Mouse (Mus musculus): ENCODE data around the gene Tenm3. TPM values are rescaled to one million over a fixed set of nuclear protein-coding genes. Genes with fewer than 3 reads are reported as not detected.

Tenm3 gene
- polyA plus RNA-seq, 1 experiment from 2014 or later: 48.6 TPM

DNA sequence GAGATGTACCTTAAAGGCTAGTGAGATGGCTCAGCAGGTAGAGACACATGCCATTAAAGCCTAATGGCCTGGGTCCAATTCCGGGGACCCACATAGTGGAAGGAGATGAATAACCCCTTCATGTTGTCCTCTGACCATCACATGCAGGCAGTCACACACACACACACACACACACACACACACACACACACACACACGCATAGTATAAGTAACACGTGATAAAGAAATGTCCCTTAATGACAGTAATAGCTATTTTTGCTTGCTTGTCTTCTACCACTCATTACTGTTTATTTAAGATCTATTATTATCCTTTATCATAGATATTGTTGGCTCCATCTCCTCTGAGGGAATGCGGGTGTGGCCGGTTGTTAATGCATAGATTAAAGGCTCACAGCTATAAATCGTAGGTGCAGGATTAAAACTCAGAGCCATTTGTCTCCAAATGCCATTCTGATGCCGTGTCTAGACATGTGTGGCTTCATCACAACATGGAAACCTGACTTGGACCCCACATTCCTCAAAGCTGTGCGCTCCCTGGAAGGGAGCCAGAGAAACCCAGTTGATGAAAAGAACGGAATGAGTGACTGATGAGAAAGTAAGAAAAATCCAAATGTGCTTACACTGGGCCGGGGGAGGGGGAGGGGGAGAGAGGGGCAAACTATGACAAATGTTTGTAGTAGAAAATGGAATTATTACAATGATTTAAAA lies 239.4 kb downstream of the Tenm3 start:
- DNase-seq (ENCODE audit: low spot score): peak; percentile 80
- WGBS: 75% methylated on average over 10 of the region's 10 CpGs

DNA sequence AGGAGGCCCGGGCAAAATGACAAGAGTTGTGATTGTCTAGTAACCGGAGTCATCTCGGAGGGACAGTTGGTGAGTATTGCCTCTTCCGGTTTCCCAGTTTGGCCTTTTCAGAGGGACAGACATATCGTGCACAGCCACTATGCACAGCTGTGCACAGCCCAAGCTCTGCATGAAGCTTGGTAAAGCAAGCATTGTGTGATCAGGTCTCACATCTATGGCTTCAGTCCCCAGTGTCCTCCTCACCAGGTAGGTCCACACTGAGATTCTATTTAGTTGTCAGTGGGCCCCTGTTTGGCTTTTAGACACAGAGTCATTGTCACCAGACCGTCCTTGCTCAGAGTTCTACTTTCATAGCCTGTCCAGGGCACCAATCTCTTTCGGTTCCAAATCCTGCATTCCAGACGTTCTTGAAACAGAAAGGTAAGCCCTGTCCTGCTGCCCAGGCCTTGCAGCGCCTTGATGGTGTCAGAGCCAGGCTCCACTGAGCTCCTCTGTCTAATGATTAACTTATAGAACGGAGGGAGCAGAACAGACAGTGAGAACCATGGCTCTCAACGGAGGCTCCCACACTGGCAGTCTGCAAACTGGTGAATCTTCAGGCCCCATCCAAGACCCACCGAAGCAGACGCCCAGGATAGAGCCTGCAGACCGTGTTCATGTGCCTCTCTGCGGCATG lies 240.4 kb downstream of the Tenm3 start:
- WGBS: 85% methylated on average over 15 of the region's 15 CpGs
- no peak for ATAC-seq (ENCODE audit: low read depth)

More for the DNA sequence above, 239.4 kb downstream of the Tenm3 start:
- H3K9me3 ChIP-seq (ENCODE audit: control insufficient read depth, low read length): no peaks in the 10 kb centered on the region
- no peak overlapping the region for H3K4me2 ChIP-seq (ENCODE audit: low read depth, low read length)
- ATAC-seq (ENCODE audit: low read depth): no peak
- no peak overlapping the region for H3K4me3 ChIP-seq (ENCODE audit: low read depth, low read length)
- no peaks in the 10 kb centered on the region for H3K36me3 ChIP-seq (ENCODE audit: control insufficient read depth, insufficient read depth, low read length)
- H3K9ac ChIP-seq (ENCODE audit: low read depth, low read length): no peak overlapping the region
- no peak overlapping the region for H3K27ac ChIP-seq (replicated peaks; ENCODE audit: low read depth, low read length)
- H3K27me3 ChIP-seq (replicated peaks; ENCODE audit: control insufficient read depth, insufficient read depth, low read length): no peaks in the 10 kb centered on the region
- peaks cover 6% of the 10 kb centered on the region; the same call in 1 of the 2 replicates for H3K4me1 ChIP-seq (ENCODE audit: control insufficient read depth, insufficient read depth, low read length)

DNA sequence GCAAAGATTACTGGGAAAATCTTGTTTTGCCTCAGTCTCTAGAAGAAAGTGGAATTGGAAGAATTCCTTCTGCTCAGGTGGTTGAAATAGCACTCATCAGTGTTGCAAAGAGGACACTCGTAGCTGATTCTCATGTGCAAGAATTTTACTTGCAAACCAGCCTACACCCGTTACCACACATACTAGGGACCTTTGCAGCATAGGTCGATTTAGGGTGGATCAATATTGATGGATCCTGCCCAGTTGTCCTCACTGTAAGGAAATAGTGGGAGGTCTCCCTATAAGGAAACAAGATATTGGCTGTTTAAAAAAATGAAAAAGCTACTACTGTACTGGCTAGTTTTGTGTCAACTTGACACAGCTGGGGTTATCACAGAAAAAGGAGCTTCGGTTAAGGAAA lies 242.1 kb downstream of the Tenm3 start:
- WGBS: 82% methylated on average over 4 of the region's 4 CpGs
- Histone ChIP-seq H3K9ac (ENCODE audit: low read depth, low read length) (no peak overlapping the region), H3K4me3 (ENCODE audit: low read depth, low read length) (no peak overlapping the region), H3K27ac (replicated peaks; ENCODE audit: low read depth, low read length) (no peak overlapping the region), H3K4me2 (ENCODE audit: low read depth, low read length) (no peak overlapping the region), H3K36me3 (ENCODE audit: control insufficient read depth, insufficient read depth, low read length) (no peaks in the 10 kb centered on the region), H3K27me3 (replicated peaks; ENCODE audit: control insufficient read depth, insufficient read depth, low read length) (no peaks in the 10 kb centered on the region), H3K9me3 (ENCODE audit: control insufficient read depth, low read length) (no peaks in the 10 kb centered on the region), H3K4me1 (ENCODE audit: control insufficient read depth, insufficient read depth, low read length) (peaks cover 16% of the 10 kb centered on the region; the same call in 1 of the 2 replicates)
- DNase-seq (ENCODE audit: low spot score) (no peak), ATAC-seq (ENCODE audit: low read depth) (no peak)

More for the DNA sequence above, 240.4 kb downstream of the Tenm3 start:
- Histone ChIP-seq H3K27me3 (replicated peaks; ENCODE audit: control insufficient read depth, insufficient read depth, low read length) (no peaks in the 10 kb centered on the region), H3K9me3 (ENCODE audit: control insufficient read depth, low read length) (no peaks in the 10 kb centered on the region), H3K36me3 (ENCODE audit: control insufficient read depth, insufficient read depth, low read length) (no peaks in the 10 kb centered on the region), H3K9ac (ENCODE audit: low read depth, low read length) (no peak overlapping the region), H3K27ac (replicated peaks; ENCODE audit: low read depth, low read length) (no peak overlapping the region), H3K4me3 (ENCODE audit: low read depth, low read length) (no peak overlapping the region), H3K4me2 (ENCODE audit: low read depth, low read length) (no peak overlapping the region), H3K4me1 (ENCODE audit: control insufficient read depth, insufficient read depth, low read length) (peaks cover 12% of the 10 kb centered on the region; the same call in 1 of the 2 replicates)
- no peak for DNase-seq (ENCODE audit: low spot score)

DNA sequence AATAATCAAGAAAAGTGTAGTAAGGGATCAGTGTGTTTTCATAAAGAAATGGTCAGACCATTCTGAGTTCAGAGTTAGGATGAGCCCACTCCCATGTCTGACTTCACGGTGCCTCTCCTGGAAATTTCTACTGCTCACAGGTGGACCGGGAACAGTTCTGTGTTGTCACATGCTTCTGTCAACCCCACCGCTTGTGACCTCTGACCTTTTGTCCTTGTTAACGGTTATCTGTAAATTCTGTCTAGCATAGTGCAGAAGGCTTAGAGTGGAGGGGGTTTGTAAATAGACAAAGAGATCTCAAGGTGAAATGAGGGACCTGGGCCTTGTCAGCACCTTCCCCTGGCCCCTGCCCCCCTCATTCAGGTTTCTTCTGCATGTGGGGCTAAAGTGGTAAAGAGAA lies 244.7 kb downstream of the Tenm3 start:
- Histone ChIP-seq H3K27ac (replicated peaks; ENCODE audit: low read depth, low read length) (peak overlapping the region; percentile 12; the same call in 1 of the 2 replicates), H3K36me3 (ENCODE audit: control insufficient read depth, insufficient read depth, low read length) (no peaks in the 10 kb centered on the region), H3K4me3 (ENCODE audit: low read depth, low read length) (no peak overlapping the region), H3K9ac (ENCODE audit: low read depth, low read length) (no peak overlapping the region), H3K9me3 (ENCODE audit: control insufficient read depth, low read length) (no peaks in the 10 kb centered on the region), H3K4me2 (ENCODE audit: low read depth, low read length) (no peak overlapping the region), H3K27me3 (replicated peaks; ENCODE audit: control insufficient read depth, insufficient read depth, low read length) (no peaks in the 10 kb centered on the region), H3K4me1 (ENCODE audit: control insufficient read depth, insufficient read depth, low read length) (peaks cover 18% of the 10 kb centered on the region; the same call in 1 of the 2 replicates)
- 54% methylated on average over 4 of the region's 4 CpGs for WGBS
- DNase-seq (ENCODE audit: low spot score) (no peak), ATAC-seq (ENCODE audit: low read depth) (no peak)

DNA sequence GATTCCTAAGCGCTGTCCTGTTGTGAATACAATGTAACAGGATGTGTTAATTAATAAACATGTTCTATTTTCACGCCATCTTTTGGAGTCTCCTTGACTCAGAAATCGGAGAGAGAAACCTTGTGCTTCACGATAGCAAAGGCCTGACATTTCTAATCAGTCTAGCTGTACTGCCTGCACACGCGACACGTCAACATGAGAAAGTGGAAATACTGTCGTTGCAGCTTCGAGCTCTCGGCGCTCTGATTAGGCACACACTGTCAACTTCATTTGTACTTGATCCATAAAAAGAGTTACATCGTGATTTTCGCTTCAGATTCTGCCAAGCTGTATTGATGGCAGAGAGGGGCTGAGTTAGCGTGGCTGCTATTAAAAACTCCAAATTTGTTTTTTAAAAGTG lies 247.4 kb downstream of the Tenm3 start:
- WGBS: 81% methylated on average over 14 of the region's 14 CpGs
- Histone ChIP-seq H3K36me3 (ENCODE audit: control insufficient read depth, insufficient read depth, low read length) (no peaks in the 10 kb centered on the region), H3K4me1 (ENCODE audit: control insufficient read depth, insufficient read depth, low read length) (peaks cover 26% of the 10 kb centered on the region), H3K4me3 (ENCODE audit: low read depth, low read length) (no peak overlapping the region), H3K4me2 (ENCODE audit: low read depth, low read length) (no peak overlapping the region), H3K9ac (ENCODE audit: low read depth, low read length) (no peak overlapping the region), H3K27ac (replicated peaks; ENCODE audit: low read depth, low read length) (no peak overlapping the region), H3K27me3 (replicated peaks; ENCODE audit: control insufficient read depth, insufficient read depth, low read length) (no peaks in the 10 kb centered on the region), H3K9me3 (ENCODE audit: control insufficient read depth, low read length) (no peaks in the 10 kb centered on the region)
- ATAC-seq (ENCODE audit: low read depth): no peak
- no peak for DNase-seq (ENCODE audit: low spot score)

DNA sequence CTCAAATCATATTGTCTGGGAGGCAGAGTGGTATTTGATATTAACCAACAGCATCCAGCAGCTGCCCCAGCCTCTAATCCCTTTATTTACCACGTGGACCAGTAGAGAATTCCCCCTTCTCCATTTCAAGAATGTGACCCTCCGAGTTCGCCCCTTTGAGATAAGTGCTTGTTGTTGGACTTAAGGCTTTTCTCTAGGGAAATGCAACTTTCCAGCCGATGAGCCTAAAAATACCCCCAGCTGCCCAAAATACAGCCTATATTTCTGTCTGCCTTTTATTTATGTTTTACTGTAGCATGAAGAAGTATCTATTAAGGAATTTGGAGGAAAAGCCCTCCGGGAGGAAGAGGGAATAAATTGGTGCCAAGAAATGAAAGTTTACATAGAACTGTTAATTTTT lies 251.9 kb downstream of the Tenm3 start:
- 21% methylated on average over 5 of the region's 5 CpGs for WGBS
- ATAC-seq (ENCODE audit: low read depth) (peak; percentile 47), DNase-seq (ENCODE audit: low spot score) (peak; percentile 81)
- no peak overlapping the region for H3K27ac ChIP-seq (replicated peaks; ENCODE audit: low read depth, low read length)
- no peaks in the 10 kb centered on the region for H3K9me3 ChIP-seq (ENCODE audit: control insufficient read depth, low read length)
- peaks cover 15% of the 10 kb centered on the region for H3K4me1 ChIP-seq (ENCODE audit: control insufficient read depth, insufficient read depth, low read length)
- no peaks in the 10 kb centered on the region for H3K36me3 ChIP-seq (ENCODE audit: control insufficient read depth, insufficient read depth, low read length)
- H3K9ac ChIP-seq (ENCODE audit: low read depth, low read length): no peak overlapping the region
- no peak overlapping the region for H3K4me2 ChIP-seq (ENCODE audit: low read depth, low read length)
- H3K4me3 ChIP-seq (ENCODE audit: low read depth, low read length): no peak overlapping the region
- no peaks in the 10 kb centered on the region for H3K27me3 ChIP-seq (replicated peaks; ENCODE audit: control insufficient read depth, insufficient read depth, low read length)

DNA sequence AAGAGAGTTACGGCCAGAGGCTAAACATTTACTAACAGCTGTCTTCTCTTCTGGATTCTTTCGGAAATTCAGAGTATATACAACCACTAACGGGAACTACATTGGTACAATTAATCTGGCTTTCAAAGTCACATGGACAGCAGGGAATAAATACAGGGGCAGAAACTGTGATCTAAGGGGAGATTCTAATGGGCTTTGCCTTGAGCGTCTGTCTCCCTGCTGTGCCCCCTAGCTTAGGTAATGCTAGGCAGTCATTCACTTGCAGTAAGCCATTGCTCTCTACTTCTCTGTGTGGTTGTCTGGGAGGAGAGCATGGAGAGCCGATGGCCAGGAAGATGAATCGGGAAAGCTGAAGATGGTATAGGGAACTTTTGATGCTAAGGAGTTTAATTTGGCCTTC lies 264.0 kb downstream of the Tenm3 start:
- 39% methylated on average over 6 of the region's 6 CpGs for WGBS
- DNase-seq (ENCODE audit: low spot score): no peak
- H3K36me3 ChIP-seq (ENCODE audit: control insufficient read depth, insufficient read depth, low read length): no peaks in the 10 kb centered on the region
- no peaks in the 10 kb centered on the region for H3K9me3 ChIP-seq (ENCODE audit: control insufficient read depth, low read length)
- H3K9ac ChIP-seq (ENCODE audit: low read depth, low read length): no peak overlapping the region
- H3K4me3 ChIP-seq (ENCODE audit: low read depth, low read length): no peak overlapping the region
- H3K27ac ChIP-seq (replicated peaks; ENCODE audit: low read depth, low read length): no peak overlapping the region
- H3K27me3 ChIP-seq (replicated peaks; ENCODE audit: control insufficient read depth, insufficient read depth, low read length): no peaks in the 10 kb centered on the region
- H3K4me2 ChIP-seq (ENCODE audit: low read depth, low read length): no peak overlapping the region
- H3K4me1 ChIP-seq (ENCODE audit: control insufficient read depth, insufficient read depth, low read length): peaks cover 9% of the 10 kb centered on the region; the same call in 1 of the 2 replicates
- ATAC-seq (ENCODE audit: low read depth): no peak

DNA sequence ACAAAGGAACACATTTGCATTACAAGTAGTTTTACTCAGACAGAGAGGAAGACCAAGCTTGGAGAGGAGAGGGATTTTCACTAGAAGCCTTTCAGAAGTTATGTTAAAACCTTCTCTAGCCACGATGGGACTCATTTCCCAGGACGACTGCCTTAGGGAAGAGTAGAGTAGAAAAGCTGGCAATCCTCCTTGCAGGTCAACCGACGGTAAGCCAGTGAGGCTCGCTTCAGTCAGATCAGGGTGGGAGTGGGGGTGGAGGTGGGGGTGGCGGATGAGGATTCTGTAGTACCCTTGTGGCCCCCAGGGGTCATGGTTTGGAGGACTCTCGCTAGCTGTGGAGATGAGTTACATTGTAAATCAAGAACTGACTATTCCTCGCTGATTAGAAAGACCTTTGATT lies 264.6 kb downstream of the Tenm3 start:
- Histone ChIP-seq H3K27me3 (replicated peaks; ENCODE audit: control insufficient read depth, insufficient read depth, low read length) (no peaks in the 10 kb centered on the region), H3K27ac (replicated peaks; ENCODE audit: low read depth, low read length) (no peak overlapping the region), H3K4me1 (ENCODE audit: control insufficient read depth, insufficient read depth, low read length) (peaks cover 9% of the 10 kb centered on the region; the same call in 1 of the 2 replicates), H3K9me3 (ENCODE audit: control insufficient read depth, low read length) (no peaks in the 10 kb centered on the region), H3K4me2 (ENCODE audit: low read depth, low read length) (no peak overlapping the region), H3K4me3 (ENCODE audit: low read depth, low read length) (no peak overlapping the region), H3K9ac (ENCODE audit: low read depth, low read length) (no peak overlapping the region), H3K36me3 (ENCODE audit: control insufficient read depth, insufficient read depth, low read length) (no peaks in the 10 kb centered on the region)
- WGBS: 23% methylated on average over 8 of the region's 8 CpGs
- no peak for ATAC-seq (ENCODE audit: low read depth)
- no peak for DNase-seq (ENCODE audit: low spot score)
